Mouse (Mus musculus) lung, postnatal 25 days (tissue): Measurements from ENCODE around the gene Myo7a.
A peak's percentile ranks its signal among the peaks of the same experiment; 100 is the strongest.

ENCODE experiments used
- DNase-seq: peaks from one replicate; pipeline ENCODE4 v3.0.0; 2022; ENCODE audit warnings: low spot score

Myo7a gene

DNA sequence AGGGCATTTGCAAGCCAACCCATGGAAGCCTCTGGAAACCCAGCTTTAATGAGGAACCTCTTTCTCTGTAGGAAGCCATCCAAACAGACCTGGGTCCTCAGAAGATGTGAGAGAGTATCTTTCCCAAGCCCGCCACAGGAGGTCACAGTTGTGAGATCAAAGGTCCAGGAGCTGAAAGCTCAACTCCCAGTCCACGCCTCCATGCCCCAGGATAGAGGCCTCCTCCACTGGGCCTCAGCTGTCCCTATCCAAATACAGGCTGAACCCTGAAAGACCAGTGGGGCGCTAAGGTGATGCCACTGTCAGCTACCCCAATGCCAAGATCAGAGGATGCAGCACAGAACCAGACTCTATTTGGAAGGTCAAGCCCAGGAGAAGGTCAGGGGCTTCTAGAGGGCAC, 23.3 kb upstream of the Myo7a start:
- no peak for DNase-seq

DNA sequence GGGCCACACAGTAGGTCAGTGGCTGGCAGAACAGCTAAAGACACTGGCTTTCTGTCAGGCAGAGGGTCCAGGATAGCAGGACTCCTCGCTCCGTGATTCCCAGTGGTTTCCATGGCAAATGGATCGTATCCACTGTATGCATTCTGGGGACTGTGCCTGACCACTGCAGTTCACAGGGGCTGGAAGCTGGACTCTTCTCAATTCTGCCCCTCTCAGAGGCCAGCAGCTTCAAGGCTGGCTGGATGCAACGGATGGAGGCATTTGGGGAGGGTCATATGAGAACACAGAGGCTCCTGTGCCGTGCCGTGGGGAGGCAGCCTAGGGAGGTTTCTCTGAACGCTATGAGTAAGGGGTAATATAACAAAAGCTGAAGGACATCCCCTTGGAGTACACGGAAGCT, 22.9 kb upstream of the Myo7a start:
- no peak for DNase-seq

DNA sequence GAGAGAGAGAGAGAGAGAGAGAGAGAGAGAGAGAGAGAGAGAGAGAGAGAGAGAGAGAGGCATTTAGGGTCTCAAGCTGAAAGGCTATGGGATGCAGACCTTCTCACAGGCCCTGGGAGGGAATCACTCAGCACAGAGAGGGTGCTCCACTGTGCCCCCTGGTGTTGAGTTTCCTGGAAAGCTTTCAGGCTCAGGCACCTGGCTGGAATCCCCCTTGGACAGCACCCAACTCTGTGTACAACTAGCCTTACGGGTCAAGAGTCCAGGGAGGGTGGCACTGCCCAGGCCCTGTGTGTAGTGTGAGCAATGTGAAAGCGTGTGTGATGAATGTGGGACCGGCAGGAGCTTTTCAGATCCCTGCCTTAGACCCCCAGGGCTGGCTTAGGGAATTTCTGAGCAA, 21.9 kb upstream of the Myo7a start:
- DNase-seq = no peak

DNA sequence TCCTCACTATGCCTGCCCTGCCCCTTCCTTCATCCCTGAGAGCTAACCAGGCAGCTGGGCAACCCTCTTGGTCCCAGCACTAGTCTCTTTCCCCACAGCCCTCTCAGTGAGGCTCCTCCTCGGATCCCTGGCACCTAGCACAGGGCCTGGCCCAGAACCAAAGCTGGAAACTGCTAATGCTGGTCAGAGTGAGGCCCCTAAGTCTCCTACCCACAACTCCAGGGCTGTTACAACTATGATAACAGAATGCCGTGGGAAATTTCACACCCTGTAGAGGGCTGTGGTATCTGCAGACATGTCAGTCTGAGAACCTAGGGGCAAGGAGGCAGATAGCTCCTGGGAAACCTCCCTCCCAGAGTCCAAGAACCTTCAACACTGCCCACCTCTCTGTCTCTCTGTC, 21.3 kb upstream of the Myo7a start:
- no peak for DNase-seq

DNA sequence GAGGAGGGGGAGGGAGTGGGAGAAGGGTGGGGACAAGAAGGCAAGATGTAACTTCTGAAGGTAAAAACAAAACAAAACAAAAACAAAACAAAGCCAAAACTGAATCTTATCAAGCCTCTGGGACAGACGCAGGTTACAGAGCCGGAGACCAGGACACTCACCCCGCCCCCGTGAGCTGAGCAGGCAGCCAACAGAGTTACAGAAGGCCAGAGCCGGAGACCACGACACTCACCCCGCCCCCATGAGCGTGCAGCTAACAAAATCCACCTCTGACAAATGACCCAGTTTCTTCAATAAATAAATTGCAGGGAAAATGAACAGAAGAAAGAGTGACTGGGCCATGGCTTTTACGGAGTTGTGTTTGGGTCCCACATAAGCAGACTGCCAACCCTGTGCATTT, 19.9 kb upstream of the Myo7a start:
- no peak for DNase-seq

DNA sequence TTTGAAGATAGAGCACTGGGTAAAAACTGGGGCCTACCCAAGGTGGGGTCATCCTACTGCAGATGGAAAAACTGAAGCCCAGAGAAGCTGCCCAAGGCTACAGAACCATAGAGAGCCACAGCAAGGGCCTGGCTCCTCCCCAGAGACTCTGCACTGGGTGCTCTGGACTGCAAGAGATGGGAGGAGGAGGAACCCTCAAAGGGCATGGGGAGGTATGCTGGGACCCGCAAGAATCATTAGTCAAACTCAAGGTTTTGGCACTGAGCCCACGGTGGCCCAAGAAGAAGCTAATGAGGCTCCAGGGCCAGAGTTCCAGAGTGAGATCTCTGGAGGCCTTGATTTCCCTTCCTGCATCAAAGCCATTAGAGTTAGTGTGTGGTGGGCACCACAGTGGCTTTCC, 18.7 kb upstream of the Myo7a start:
- DNase-seq = no peak

DNA sequence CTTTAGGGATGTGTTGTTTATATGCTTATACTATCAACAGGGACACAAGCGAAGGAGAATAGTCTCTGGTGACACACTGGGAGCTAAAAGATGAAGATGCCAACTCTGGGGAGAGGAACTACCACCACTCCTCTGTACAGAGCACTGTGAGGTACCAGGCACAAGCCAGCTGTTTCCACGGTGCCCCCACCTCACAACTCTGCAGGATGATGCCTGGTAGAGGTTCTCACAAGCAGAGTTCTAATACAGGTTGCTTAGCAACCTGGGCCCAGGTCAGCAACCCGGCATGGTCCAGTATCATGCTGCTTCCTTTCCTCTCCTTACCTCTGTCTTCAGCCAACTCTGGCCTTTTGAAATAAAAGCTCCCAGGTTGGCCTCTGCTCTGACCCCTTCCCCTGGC, 18.3 kb upstream of the Myo7a start:
- DNase-seq = no peak

DNA sequence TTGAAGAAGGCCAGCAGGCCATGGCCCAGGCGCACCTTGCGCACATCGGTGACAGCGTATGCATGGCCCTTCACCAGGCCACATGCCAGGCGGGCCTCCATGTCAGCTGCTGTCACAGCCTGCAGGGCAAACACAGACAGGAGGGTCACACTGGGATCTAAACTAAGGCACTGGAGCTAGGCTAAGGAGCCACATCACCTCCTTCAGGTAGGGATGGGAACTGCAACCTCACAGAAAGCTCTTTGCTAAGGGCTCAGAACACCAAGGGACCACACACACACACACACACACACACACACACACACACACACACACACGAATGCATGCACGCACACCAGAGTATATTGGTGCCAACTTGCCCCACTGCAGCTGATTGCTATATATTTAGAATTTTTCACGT, 12.4 kb upstream of the Myo7a start:
- no peak for DNase-seq

DNA sequence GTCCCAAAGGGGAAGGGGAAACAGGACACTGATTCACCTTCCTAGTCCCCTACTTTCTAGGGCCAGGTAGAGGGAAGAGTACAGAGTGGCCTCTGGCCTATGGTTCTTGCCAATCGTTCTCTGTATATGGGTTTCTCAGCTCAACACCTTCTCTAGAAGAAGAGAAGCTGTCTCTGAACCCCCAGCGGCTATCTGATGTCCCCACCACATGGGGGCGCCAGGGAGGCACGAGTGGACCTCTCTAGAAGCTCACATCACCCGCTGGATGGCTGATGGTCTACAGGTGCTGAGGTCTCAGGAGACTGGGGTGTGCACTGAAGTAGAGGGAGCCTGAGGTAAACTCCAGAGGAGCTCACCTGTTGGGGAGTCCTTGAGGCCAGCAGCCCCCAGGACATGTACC, 6.1 kb upstream of the Myo7a start:
- no peak for DNase-seq

DNA sequence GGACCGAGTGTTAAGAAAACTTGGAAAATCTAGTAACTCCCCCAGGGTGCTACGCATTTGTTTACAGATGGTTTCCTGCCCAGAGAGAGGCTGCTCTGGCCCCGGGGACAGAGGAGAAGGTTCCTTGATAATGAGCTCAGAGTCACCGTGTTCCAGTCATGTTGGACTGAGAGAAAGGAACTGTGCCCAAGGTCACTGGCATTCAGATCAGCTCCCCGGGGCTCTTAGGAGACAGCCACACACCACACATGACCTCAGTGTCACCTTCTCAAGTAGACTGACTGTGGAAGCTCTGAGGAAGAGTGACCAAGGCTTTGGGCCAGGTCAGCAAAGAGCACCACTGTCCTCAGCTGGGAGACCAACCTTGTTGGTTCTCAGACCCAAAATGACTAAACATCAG, 5.4 kb upstream of the Myo7a start:
- DNase-seq = no peak

DNA sequence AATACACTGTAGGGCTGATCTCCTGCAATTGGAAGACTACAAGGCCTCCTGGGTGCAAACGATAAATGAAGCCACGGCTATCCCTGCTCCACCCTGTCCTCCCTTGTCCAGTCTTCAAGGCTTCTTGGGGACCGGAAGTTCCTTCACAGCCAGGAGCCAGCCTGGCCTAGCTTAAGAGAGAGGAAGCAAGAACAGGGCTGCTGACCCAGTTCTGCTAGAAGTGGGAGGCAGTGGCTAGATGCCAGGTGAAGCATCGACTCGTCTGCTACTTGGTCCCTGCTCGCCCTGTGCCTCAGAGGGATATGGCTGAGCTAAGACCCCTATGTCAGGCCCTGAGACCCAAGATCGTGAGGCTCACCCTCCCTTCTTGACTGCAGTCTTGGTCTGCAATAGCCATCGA, 2.3 kb upstream of the Myo7a start:
- no peak for DNase-seq

DNA sequence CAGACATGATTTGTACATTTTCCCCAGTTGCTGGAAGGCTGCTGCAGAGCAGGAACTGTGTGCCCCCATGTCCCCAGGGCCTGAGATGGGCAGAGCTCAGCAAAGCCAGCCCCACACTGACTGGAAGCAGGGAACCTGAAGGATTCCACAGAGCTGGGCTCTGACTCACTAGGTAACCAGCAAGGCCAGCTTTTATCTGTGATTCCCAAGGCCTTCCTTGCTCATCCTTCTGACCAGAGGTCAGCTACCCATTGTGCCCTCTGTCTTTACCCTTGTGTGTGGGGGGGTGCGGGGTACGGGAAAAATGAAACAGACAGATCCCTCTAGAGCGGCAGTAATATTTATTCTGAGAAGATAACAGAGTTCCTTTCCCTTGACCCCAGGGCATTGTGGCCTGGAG, 1.9 kb upstream of the Myo7a start:
- no peak for DNase-seq

DNA sequence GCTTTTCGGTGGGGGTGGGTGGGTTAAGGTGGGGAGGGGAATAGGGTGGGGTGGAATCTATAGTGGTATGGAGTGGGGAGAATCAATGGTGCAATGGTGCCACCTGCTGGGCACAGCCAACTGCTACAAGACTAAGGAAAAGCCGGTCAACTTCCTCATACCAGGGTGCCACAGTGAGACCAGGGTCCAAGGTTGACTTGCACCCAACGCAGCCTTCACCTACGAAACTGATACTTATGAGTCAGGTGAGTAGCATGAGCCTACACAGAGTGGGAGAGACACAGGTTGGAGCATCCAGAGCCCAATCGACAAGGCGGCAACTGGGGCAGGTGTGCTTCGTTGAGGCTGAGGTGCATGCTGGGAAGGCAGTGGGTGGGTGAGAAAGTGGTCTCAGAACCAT, 1.0 kb upstream of the Myo7a start:
- DNase-seq = peak; percentile 65

DNA sequence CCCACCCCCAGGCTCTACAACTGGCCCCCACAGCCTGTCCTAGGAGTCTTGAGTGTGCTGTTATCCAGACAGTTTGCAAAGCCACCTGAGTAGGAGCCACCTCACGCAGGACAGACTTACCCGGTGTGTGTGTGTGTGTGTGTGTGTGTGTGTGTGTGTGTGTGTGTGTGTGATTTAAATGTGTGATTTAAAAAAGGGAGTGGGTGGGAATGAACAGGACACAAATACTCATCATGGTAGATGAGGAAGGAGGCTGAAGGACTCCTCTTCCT, 573 bp upstream of the Myo7a start:
- no peak for DNase-seq

DNA sequence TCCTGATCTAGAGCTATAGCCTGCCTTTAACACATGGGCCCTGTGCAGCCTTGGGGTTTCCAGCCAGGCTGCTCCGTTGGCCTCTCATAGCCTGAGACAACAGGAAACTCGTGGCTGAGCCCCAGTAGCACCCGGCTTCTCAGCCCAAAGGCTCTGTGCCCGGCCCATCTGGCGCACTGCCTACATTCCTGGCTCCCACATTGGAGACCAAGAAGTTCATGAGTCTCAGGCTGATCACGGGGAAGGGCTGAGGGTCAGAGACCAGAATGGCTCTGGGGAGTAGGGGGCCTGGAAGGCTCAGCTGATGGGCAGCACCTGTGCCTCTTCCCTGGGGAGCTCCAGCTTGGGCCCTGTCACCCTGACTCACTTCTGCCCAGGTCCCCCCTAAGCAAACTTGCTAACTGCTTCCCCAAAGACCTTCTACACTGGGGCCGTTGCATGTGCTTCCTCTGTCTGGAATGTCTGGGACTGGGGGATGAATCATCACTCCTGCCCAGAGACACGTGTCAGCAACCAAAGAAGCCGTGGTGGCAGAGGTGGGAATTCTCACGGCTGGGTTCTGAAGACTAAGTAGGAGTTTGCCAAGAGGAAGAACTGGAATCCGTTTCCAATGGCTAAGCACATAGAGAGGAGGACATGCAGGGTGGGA, 2.2 kb downstream of the Myo7a start:
- DNase-seq = peak; percentile 68

DNA sequence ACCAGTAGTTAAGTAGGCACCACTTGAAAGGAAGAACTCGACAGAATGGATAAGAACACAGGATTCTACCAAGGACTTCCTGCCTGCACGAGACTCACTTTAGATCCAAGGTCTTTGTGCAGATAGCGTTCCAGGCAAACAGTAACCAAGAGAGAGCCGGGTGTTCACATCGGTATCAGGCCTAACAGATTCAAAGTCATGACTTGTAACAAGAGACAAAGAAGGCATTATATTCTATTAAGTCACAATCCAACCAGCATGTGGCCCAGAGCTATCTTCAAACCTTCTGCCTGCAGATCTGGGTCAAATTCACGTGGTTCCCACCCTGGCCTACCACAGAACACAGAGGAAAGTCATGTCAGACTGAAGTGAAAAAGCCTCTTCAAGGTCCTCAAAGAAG, 4.7 kb downstream of the Myo7a start:
- DNase-seq = no peak

DNA sequence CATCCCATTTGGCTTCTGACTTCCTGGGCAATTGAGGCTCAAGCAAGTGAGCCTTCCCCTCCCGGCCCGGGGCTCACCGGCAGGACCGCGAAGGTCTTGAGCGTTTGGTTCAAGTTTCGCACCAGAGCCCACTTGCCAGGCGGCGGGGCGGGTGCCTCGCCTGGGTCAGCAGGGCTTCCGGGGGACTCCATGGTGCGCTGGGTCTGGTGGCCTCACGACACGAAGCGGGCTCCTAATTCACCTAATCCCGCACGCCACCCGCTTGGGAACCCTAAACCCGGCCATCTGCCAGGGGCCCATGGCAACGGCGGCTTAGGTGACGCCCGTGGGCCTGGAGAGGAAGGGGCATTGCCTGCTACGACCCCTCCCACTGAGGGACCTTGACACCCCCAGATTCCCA, 8.1 kb downstream of the Myo7a start:
- DNase-seq = no peak

DNA sequence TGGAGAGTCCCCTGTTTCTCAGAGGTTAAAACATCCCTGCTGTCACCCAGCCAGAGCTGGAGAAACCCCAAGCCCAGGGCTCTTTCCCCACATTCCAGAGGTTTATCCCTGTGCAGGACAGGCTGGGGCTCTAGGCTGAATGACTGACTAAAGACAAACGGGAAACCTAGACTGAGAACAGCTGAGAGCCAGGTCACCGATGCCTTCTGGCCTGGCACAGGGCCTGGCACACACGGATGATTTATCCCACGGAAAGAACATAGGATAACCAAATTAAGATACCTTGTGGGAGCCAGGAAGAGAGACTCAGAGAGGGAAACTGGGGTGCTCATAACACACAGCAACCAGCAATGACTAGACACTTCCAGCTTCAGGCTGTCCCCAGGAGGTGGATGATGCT, 9.6 kb downstream of the Myo7a start:
- DNase-seq = no peak

DNA sequence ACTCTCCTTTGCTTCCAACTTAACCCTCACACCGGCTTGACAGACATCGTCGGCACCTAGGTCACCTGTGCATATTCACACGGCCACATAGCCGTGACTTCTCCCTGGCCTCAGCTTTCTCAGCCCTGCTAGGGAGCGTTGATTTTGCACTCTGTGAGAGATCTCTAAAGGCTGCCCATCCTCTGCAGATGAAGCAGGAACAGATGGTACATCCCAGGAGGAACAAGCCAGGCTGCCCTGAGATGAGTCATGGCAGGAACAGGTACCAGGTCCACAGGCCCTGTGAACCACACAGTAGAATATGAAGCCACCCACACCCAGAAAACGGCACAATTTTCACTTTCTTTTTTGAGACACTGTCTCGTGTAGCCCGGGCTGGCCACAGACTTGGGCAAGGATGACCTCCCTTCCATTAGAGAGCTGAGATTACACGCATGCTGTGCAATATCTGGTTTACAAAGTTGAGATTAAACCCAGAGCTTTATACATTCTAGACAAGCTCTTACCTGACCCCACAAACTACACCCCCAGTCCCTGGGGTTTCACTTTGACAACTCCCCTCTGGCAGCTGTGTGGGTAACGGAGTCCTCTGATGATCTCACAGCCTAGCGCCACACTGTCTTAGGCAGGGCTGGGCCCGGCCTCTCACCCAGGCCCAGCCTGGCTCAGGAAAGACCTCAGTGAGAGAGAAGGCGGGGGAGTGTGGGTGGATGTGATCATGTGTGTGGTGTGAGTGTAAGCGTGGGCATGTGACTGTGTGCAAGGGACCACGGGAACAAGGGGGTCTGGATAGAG, 10.5 kb downstream of the Myo7a start:
- no peak for DNase-seq

DNA sequence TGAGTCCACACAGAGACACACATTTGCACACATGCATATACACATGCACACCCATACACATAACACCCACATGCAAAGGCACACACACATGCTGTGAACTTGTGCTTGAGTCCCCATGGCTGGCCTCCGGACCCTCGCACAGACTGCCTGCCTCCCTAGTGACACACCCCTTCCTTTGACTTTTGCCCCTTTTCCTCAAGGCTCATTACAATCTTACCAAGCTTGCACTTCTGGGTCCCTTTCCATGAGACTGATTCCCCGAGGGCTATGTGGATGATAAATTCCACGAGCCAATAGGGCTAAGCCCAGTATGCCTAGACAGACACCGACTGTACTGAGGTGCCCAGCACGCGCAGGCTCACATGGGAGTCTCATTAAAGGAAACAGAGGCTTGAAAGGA, 13.1 kb downstream of the Myo7a start:
- DNase-seq = no peak

DNA sequence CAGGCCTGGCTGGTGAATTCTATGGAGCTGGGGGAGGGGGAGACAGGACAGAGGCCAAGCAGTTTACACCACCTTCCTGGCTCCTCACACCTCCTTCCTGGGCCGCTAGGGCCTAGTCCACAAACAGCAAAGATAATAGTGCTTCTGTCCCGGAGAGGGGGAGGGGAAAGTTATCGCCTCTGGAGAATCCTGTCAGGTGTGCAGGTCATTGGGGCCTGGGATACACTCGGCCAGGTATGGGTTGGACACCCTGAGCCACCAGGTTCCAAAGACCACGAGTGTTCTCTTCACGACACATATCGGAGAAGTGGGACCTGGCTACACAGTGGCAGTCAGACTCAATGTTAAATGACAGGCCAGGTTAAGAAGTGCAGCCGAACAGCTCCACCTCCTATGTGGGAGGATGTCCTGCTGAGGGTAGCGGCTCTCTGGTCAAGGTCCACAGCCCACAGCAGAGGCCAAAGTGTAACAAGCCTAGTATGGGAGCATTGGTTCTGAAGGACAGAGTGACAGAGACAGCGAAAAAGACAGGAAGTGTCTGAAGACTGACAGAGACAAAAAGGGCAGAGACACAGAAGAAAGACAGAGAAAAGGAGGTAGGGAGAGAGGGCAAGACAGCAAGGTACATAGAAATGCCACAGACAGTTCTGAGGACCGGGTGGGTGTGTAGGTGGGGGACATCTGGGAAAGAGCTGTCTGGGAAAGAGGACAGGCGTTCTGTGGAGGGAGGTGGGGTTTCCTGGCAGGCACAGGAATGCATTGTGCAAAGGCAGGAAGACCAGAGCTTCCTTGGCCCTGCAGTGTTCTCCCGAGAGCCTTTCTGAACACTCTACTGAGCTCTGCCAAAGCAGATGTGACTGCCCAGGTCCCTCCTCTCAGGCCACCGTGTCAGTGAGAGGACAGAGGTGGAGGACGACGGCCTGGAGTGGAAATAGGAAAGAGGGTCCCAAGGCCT, 14.6 kb downstream of the Myo7a start:
- peak; percentile 43 for DNase-seq

DNA sequence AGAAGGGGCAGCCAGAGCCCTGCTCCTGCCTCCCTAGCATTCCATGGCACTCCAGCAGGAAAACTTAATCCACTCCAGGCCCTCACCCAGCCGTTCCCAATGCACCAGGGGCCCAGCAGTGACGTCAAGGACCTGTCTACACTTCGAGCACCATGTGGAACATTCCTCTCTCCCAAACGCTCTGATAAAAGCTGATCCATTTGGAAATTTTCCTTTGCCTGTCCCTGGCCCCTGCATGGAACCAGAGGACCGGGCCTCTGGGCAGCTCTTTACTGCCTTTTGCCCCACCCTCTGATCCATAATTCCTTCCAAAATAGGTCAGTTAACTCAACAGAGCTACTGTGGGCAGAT, 15.4 kb downstream of the Myo7a start:
- DNase-seq = no peak
